ENCODE assay signal across 22 mouse cellular contexts in the genomic region with DNA sequence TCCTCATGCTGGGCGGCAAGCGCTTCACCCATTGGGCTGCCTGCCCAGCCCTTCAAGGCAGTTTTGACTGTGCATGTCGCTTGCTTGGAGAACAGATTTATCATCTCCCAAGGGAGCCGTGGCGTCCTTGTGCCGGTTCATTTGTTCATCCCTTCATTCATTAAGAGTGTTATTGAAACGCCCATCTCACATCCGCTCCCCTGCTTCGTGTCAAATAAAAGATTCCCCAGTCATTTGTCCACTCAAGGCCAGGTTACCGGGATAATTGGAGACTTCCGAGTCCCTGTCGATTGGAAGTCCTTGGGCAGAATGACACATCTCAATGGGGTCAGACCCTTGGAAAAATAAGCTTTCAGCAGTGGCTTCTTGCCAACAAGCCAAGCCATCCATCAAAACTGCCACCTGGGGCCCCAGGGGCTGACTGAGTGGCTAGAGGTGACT.
DNase-seq lines count a peak whose midpoint lies in the region; ATAC-seq and TF ChIP-seq lines count a peak whose summit lies in the region.
"Had no signal": no experiment of that assay in that cellular context is flagged by ENCODE, and none has a peak within 500 bp of the region (broad histone marks: within the 10 kb centered on the region; RNA-seq: fewer than 3 reads in every experiment).

No protein-coding gene starts in this region.

- intact Hi-C loops in left cerebral cortex, postnatal 4 days (cut with DNase I) = no loop called here
- intact Hi-C loops in left cerebral cortex, postnatal 14 days (cut with DNase I) = loop anchor here (10.0 kb wide), 1 partner anchor 283 kb away; no protein-coding TSS in a partner anchor

- no peaks in the 10 kb centered on the region for H3K4me1 ChIP-seq in hindbrain, postnatal 0 days (ENCODE audit: insufficient read depth, low read length)
- H3K4me1 ChIP-seq: forebrain, embryonic 10.5 days; midbrain, embryonic 15.5 days had no signal

- H3K27ac ChIP-seq in hindbrain, postnatal 0 days = no peak overlapping the region
- H3K27ac ChIP-seq: forebrain, embryonic 10.5 days; gastrocnemius, adult 2 months; left cerebral cortex, adult 2 months; midbrain, embryonic 15.5 days had no signal

- no peaks in the 10 kb centered on the region for H3K36me3 ChIP-seq in hindbrain, postnatal 0 days (ENCODE audit: insufficient read depth, low read length)
- H3K36me3 ChIP-seq: forebrain, embryonic 10.5 days; midbrain, embryonic 15.5 days had no signal

- H3K4me2 ChIP-seq in hindbrain, postnatal 0 days (ENCODE audit: low read depth, low read length) = no peak overlapping the region
- H3K4me2 ChIP-seq: liver, embryonic 11.5 days; midbrain, embryonic 15.5 days had no signal

- no peak overlapping the region for H3K4me3 ChIP-seq in hindbrain, postnatal 0 days (ENCODE audit: low read length)
- H3K4me3 ChIP-seq: forebrain, embryonic 10.5 days; gastrocnemius, adult 2 months; left cerebral cortex, adult 2 months; midbrain, embryonic 15.5 days had no signal

- no peaks in the 10 kb centered on the region for H3K27me3 ChIP-seq in hindbrain, postnatal 0 days (ENCODE audit: insufficient read depth, low read length)
- H3K27me3 ChIP-seq: midbrain, embryonic 15.5 days had no signal

- H3K9ac ChIP-seq in hindbrain, postnatal 0 days (replicated peaks; ENCODE audit: low read length) = no peak overlapping the region
- H3K9ac ChIP-seq: midbrain, embryonic 15.5 days had no signal

- no peak for ATAC-seq in hindbrain, postnatal 0 days
- no peak for ATAC-seq in inflammation-experienced regulatory T-cells, adult 6 months
- ATAC-seq: intestine, embryonic 16.5 days; midbrain, embryonic 15.5 days; Patski had no signal

- TF ChIP-seq CTCF in hindbrain, postnatal 0 days (IDR thresholded peaks at IDR 0.05; ENCODE audit: low read depth) = no peak

- no peaks in the 10 kb centered on the region for H3K9me3 ChIP-seq in hindbrain, postnatal 0 days (ENCODE audit: low read length)
- H3K9me3 ChIP-seq: forebrain, embryonic 10.5 days; midbrain, embryonic 15.5 days had no signal

- DNase-seq in left cerebral cortex, postnatal 4 days = peak; percentile 19
- no peak for DNase-seq in left cerebral cortex, postnatal 14 days (ENCODE audit: low spot score in 2 of 2)
- peak; percentile 56 to 67 for DNase-seq in adrenal gland, adult 18-20 months (ENCODE audit: low spot score in 2 of 2)
- DNase-seq in adrenal gland, postnatal 14 days = peak; percentile 84
- DNase-seq in hindbrain, postnatal 0 days (ENCODE audit: low spot score) = peak; percentile 32
- no peak for DNase-seq in heart, adult 8-10 months (ENCODE audit: low spot score)
- DNase-seq: cerebellum, adult 2 months; gastrocnemius, adult 2 months; heart, postnatal 4 days; kidney, postnatal 36 days; layer of hippocampus, adult 9-11 months; lung, adult 18-20 months; lung, postnatal 14 days; right cerebral cortex, postnatal 4 days; thymus, postnatal 14 days had no signal

- 31% methylated on average over 12 of the region's 12 CpGs for WGBS in hindbrain, postnatal 0 days

Comparison
In these comparisons a context has a peak if more than half of its experiments do, and no peak if none do; other contexts are left out.
1. DNase-seq: peak in left cerebral cortex, postnatal 4 days (single experiment), adrenal gland, adult 18-20 months (2 of 2), adrenal gland, postnatal 14 days (single experiment) and hindbrain, postnatal 0 days (single experiment); none in left cerebral cortex, postnatal 14 days (0 of 2) and heart, adult 8-10 months (single experiment).